Mouse (Mus musculus) common myeloid progenitor, adult 5-6 weeks (primary cell): Measurements from ENCODE around the gene Tial1. TPM values are rescaled to one million over a fixed set of nuclear protein-coding genes. Genes with fewer than 3 reads are reported as not detected.

ENCODE experiments used
- total RNA-seq: library from RNA; stranded (forward); fragments of 200-1000, 187-1606 nt; gene quantifications from 2 replicates; pipeline ENCODE4 v1.2.3, GENCODE M21; 2017

Tial1 gene
- total RNA-seq, 1 experiment from 2014 or later = 90.6 TPM

Other genes with a start within 250 kb of the Tial1 start
- 9.0 and 13.3 TPM in 2 replicates for gene Armc5, start 224.4 kb downstream of the Tial1 start, total RNA-seq
- gene 9130023H24Rik, start 223.7 kb downstream of the Tial1 start, total RNA-seq = 5.8 and 6.8 TPM in 2 replicates
- gene Tgfb1i1, start 214.9 kb downstream of the Tial1 start, total RNA-seq = 0.32 and 0.63 TPM in 2 replicates
- 0.14 TPM in 1 of 2 replicates, not detected in the other for gene Slc5a2, start 196.1 kb downstream of the Tial1 start, total RNA-seq
- 20.4 and 30.5 TPM in 2 replicates for gene BC017158, start 163.5 kb downstream of the Tial1 start, total RNA-seq
- gene Rgs10, start 43.0 kb downstream of the Tial1 start, total RNA-seq = 92.0 and 99.6 TPM in 2 replicates
- 4.6 and 4.9 TPM in 2 replicates for gene Bag3, start 61.9 kb upstream of the Tial1 start, total RNA-seq
- gene Inpp5f, start 149.6 kb upstream of the Tial1 start, total RNA-seq = 10.2 and 11.9 TPM in 2 replicates